Mouse (Mus musculus) lung, embryonic 15.5 days (tissue): ENCODE measurements around the gene Dennd1a. TPM values are rescaled to one million over a fixed set of nuclear protein-coding genes. Genes with fewer than 3 reads are reported as not detected.

Source experiments
- ATAC-seq: fragments of 200-750 bp; cut with Nextera tagmentation; 2 replicates; pipeline ENCODE4 v1.8.0; 2017; ENCODE audit warnings: moderate number of reproducible peaks, borderline replicate concordance; ENCODE audit not compliant: low FRiP score, low TSS enrichment; ENCODE audit errors: extremely low read depth
- H3K27ac ChIP-seq: fragments of 300-500 bp; sonication (generic); 2 replicates; pipeline ENCODE4 v1.5.1; 2015; ENCODE audit warnings: moderate library complexity, mild to moderate bottlenecking, inconsistent platforms
- H3K27me3 ChIP-seq: fragments of 300-500 bp; sonication (generic); 2 replicates; pipeline ENCODE4 v1.6.1; 2015; ENCODE audit warnings: inconsistent platforms
- H3K36me3 ChIP-seq: fragments of 300-500 bp; sonication (generic); 2 replicates; pipeline ENCODE4 v1.6.1; 2015; ENCODE audit warnings: inconsistent platforms
- H3K4me1 ChIP-seq: fragments of 300-500 bp; sonication (generic); 2 replicates; pipeline ENCODE4 v1.6.1; 2015; ENCODE audit warnings: inconsistent platforms
- H3K4me2 ChIP-seq: fragments of 300-500 bp; sonication (generic); 2 replicates; pipeline ENCODE4 v1.6.1; 2015; ENCODE audit warnings: inconsistent platforms, mild to moderate bottlenecking, moderate library complexity
- H3K4me3 ChIP-seq: fragments of 300-500 bp; sonication (generic); 2 replicates; pipeline ENCODE4 v1.5.1; 2015; ENCODE audit warnings: mild to moderate bottlenecking, inconsistent platforms
- H3K9ac ChIP-seq: fragments of 300-500 bp; sonication (generic); 2 replicates; pipeline ENCODE4 v1.6.1; 2015; ENCODE audit warnings: inconsistent platforms
- H3K9me3 ChIP-seq: fragments of 300-500 bp; sonication (generic); 2 replicates; pipeline ENCODE4 v1.6.1; 2016; ENCODE audit warnings: inconsistent platforms
- WGBS: fragments of 180-500 bp; shearing (Covaris S2); methylation state at CpG from one replicate; pipeline ENCODE4 v1.1.7; 2015; 5-methylcytosine and 5-hydroxymethylcytosine counted together
- polyA plus RNA-seq: library from polyadenylated mRNA; unstranded; fragments of >200 nt; fragmentation: Nextera tagmentation; extraction: Ambion mirVana; gene quantifications from 2 replicates; pipeline ENCODE4 v1.2.1, GENCODE M21; 2015

Dennd1a gene
- 9.9 and 12.0 TPM in 2 replicates for polyA plus RNA-seq

DNA sequence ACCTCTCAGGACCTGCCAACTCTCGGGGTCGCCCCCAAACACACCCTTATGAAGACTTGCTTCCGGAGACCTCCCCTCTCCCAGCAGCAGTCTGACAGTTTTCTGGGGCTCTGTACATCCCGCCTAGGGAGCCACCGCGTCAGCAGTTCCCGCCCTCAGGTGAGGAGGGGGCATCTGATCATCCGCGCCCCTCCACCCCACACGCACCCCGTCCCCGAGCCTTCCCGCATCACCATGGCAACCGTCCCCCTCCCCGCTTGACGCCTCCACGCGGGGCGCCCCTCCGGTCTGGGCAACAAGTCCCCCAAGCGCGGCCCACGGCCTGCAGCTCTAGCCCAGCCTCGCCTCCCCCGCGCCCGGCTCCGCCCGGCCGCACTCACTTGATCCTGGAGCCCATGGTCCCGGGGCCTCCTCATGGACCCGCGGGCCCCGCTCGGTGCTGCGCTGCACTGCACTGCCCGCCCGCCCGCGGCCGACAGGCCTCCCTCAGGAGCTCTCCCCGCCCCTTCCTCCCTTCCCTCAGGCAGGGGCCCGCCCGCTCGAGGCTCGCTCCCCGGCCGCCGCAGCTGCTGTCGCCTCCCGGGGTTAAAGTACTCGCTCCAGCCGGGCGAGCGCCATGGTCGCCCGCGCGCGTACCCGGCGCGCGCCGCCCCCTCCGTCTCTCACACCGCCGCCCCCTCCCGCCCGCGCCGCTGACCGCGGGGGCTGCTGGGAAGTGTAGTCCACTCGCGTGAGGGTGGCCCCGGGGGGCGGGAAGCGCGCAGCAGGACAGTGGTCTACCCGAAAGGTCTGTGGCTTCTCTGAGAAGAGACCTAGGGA is at the start of gene Dennd1a:
Dennd1a (minus strand) TSS at position 658 of the 819 bp plus-strand sequence.
- ATAC-seq: peak; percentile 97
- H3K4me3 ChIP-seq: peak within 1 kb of the TSS; percentile 96
- peak within 1 kb of the TSS; percentile 92 for H3K27ac ChIP-seq
- H3K9me3 ChIP-seq: no peaks in the 10 kb centered on the region
- 0 out of 2 replicates have a peak, but pooled peaks cover 2% of the 10 kb centered on the region for H3K27me3 ChIP-seq
- H3K4me1 ChIP-seq: peaks cover 11% of the 10 kb centered on the region
- H3K9ac ChIP-seq: peak within 1 kb of the TSS; percentile 90
- no peaks in the 10 kb centered on the region for H3K36me3 ChIP-seq
- under 1% methylated on average over 80 of the region's 81 CpGs for WGBS
- H3K4me2 ChIP-seq: peak within 1 kb of the TSS; percentile 68

DNA sequence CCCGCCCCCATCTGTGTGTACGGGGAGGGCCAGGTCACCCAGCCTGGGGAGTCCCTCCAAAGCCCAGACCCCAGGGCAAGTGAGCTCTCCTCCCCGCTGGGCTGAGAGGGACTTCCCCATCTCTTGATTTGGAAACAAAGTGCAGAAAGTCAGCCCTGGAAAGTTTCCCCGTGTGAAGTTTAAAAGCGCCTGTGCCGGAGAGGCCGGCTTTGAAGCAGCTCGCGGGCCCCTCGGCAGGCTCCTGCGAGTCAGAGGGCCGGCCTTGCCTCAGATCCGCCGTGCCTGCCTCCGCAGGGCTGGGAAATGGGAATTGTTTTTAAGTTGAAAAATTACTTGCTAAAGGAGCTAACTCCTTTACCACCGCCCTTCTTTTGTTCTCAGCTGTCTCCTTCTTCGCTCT is 49.4 kb upstream of the Dennd1a start:
- Histone ChIP-seq H3K4me2 (no peak overlapping the region), H3K4me3 (no peak overlapping the region)
- WGBS: 3% methylated on average over 17 of the region's 17 CpGs

DNA sequence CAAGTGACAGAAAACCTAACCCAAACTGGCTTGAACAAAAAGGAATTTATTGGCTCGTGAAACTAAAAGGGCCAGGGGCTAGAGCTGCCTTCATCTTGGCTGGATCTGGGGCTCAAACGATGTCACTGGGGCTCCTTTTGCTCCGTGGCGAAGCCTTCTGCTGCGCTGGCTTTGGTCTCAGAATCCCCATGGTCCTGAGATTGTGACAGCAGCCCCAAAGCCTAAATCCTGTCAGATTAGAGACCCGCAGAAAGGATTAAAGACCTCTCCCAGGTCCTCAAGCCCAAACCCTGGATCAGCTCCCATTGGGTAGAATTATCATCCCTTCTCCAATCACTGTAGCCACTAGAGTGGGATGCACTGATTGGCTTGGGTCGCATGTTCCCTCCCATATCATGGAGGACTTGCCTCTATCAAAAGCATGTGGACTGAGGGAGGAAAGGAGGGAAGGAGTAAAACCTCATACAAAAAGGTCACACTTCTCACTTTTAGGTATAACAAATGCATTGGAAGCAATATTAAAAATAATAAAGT is 46.5 kb upstream of the Dennd1a start:
- 35% methylated on average over 7 of the region's 7 CpGs for WGBS

More for the DNA sequence above, 49.4 kb upstream of the Dennd1a start:
- H3K9me3 ChIP-seq: no peaks in the 10 kb centered on the region
- H3K4me1 ChIP-seq: peaks cover 10% of the 10 kb centered on the region
- no peak for ATAC-seq
- H3K27ac ChIP-seq: no peak overlapping the region
- H3K36me3 ChIP-seq: no peaks in the 10 kb centered on the region
- H3K9ac ChIP-seq: no peak overlapping the region
- peaks cover 93% of the 10 kb centered on the region for H3K27me3 ChIP-seq

DNA sequence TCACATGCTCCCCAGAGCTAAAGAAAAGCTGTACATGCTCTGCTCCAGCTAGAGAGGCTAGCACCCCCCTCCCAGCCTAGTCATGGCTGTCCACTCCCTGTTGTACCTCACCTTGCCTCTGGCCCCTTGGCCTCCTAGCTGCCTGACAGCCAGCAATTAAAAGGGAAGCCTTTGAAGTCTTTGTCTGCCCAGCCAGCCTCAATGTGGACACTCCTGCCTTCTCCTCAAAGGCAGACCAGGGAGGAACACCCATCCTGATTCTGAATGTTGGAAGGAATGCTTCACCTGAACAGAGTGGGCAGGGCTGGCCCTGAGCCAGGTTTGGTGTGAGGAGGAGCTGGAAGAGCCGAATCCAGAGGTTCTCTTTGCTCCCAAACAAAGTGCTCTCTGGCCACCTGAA is 39.5 kb upstream of the Dennd1a start:
- H3K27me3 ChIP-seq: peaks cover 30% of the 10 kb centered on the region
- no peak for ATAC-seq
- no peak overlapping the region for H3K4me3 ChIP-seq
- H3K36me3 ChIP-seq: no peaks in the 10 kb centered on the region
- H3K4me1 ChIP-seq: no peaks in the 10 kb centered on the region
- H3K4me2 ChIP-seq: no peak overlapping the region
- H3K9ac ChIP-seq: no peak overlapping the region
- H3K27ac ChIP-seq: no peak overlapping the region
- no peaks in the 10 kb centered on the region for H3K9me3 ChIP-seq
- 31% methylated on average over 1 of the region's 1 CpGs for WGBS

More for the DNA sequence above, 46.5 kb upstream of the Dennd1a start:
- Histone ChIP-seq H3K36me3 (no peaks in the 10 kb centered on the region), H3K4me3 (no peak overlapping the region), H3K9ac (no peak overlapping the region), H3K4me2 (no peak overlapping the region), H3K4me1 (no peaks in the 10 kb centered on the region), H3K9me3 (no peaks in the 10 kb centered on the region), H3K27ac (no peak overlapping the region), H3K27me3 (peaks cover 71% of the 10 kb centered on the region)
- no peak for ATAC-seq

DNA sequence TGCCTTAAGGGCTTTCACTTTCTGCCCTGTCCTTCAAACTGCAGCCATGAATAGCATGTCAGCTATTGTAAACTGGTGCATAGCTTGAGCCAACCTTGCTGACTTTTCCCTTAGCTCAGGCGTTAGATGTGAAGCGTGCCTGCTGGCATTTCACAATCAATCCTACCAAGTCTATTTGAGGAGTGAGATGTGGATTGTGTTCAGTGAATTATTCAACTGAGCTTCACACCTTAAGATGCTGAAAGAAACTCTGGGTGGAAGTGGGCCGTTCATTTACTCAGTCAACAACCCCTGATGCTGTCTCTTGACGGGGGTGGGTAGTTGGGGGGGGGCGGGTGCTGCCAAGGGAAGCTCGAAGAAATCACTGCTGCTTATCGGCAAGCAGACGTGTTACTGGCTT is 36.2 kb upstream of the Dennd1a start:
- Histone ChIP-seq H3K36me3 (no peaks in the 10 kb centered on the region), H3K4me2 (no peak overlapping the region), H3K9me3 (no peaks in the 10 kb centered on the region), H3K27ac (no peak overlapping the region), H3K4me3 (no peak overlapping the region), H3K9ac (no peak overlapping the region), H3K27me3 (peaks cover 25% of the 10 kb centered on the region), H3K4me1 (no peaks in the 10 kb centered on the region)
- WGBS: 28% methylated on average over 8 of the region's 8 CpGs
- no peak for ATAC-seq

DNA sequence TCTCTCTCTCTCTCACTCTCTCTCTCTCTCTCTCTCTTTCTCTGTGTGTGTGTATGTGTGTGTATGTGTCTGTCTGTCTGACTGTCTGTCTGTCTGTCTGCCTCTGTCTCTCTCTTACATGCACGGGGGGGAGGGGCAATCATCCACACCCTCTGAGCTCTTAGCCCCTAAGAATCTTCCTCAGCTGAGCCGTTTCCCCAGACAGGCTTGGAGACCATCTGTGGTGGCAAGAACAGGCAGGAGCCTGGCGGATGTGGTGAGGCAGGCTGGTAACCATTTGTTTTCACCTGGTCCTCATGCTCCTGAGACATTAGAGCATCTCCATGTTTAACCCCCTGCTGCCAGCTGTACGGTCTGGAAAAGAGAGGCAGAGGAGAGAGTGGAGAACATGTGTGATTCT is 33.7 kb upstream of the Dennd1a start:
- H3K4me3 ChIP-seq: no peak overlapping the region
- no peak overlapping the region for H3K27ac ChIP-seq
- no peak overlapping the region for H3K9ac ChIP-seq
- 50% methylated on average over 4 of the region's 4 CpGs for WGBS
- no peak overlapping the region for H3K4me2 ChIP-seq
- no peaks in the 10 kb centered on the region for H3K36me3 ChIP-seq
- H3K9me3 ChIP-seq: no peaks in the 10 kb centered on the region
- no peaks in the 10 kb centered on the region for H3K4me1 ChIP-seq
- H3K27me3 ChIP-seq: peaks cover 30% of the 10 kb centered on the region
- ATAC-seq: no peak

DNA sequence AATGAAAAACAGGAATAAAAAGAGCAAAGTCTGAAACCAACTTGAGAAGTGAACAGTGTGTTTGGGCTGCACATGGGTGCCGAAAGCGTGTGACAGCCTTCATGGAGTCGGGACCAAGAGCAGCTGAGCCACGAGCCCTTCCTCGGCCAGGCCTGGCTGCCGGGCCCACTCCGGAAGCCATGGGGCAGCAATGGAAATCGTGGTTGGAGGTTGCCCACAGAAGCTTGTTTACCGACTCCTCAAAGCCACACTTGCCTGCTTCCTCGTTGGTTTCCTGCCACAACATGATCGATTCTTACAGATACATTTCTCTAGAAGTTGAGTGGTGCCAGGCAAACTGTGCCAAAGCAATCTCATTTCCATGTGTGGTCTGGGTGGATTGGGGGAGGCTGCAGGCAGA is 31.9 kb upstream of the Dennd1a start:
- Histone ChIP-seq H3K9me3 (no peaks in the 10 kb centered on the region), H3K4me2 (no peak overlapping the region), H3K27ac (no peak overlapping the region), H3K9ac (no peak overlapping the region), H3K36me3 (no peaks in the 10 kb centered on the region), H3K4me3 (no peak overlapping the region), H3K27me3 (peaks cover 35% of the 10 kb centered on the region; the same call in 1 of the 2 replicates), H3K4me1 (no peaks in the 10 kb centered on the region)
- ATAC-seq: no peak
- 76% methylated on average over 11 of the region's 11 CpGs for WGBS

DNA sequence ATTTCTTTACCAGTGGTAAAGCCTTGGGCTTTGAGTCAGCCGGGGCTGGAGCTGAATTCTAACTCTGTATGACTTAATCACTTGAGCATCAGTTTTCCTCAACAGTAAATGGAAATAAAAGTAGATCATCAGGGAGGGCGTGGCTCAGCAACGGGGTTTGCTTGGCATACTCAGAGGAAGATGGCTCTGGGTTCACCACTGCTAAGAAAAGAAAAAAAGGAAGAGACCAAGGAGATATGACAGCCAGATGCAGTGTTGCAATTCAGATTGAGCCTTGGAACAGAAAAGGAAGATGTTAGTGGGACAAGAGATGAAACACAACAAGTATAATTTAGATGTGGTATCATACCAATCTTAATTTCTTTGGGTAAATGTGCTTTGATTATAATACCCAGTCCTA is 26.2 kb upstream of the Dennd1a start:
- ATAC-seq: no peak
- WGBS: 42% methylated on average over 3 of the region's 3 CpGs
- H3K27ac ChIP-seq: no peak overlapping the region
- H3K9ac ChIP-seq: no peak overlapping the region
- H3K36me3 ChIP-seq: no peaks in the 10 kb centered on the region
- H3K27me3 ChIP-seq: peaks cover 19% of the 10 kb centered on the region
- no peak overlapping the region for H3K4me3 ChIP-seq
- no peak overlapping the region for H3K4me2 ChIP-seq
- no peaks in the 10 kb centered on the region for H3K9me3 ChIP-seq
- H3K4me1 ChIP-seq: no peaks in the 10 kb centered on the region

DNA sequence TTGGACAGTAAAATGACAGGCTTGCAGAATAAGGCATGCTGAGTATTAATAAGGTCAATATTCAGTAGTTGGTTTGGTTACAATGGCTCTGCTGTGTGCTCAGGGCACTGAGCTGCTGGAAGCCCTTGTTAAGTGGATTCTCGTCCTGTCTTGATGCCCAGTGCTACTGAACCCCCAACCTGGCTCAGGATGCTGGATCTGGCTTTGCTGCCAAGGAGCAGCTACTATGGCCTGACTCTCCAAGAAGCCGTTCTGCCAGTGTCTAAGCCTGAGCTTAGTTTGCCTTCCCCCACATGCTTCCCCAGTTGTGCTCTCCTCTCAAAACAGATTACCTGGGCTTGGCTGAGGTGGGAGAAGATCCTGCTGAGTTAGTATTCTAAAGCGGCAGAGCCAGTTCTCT is 25.7 kb upstream of the Dennd1a start:
- Histone ChIP-seq H3K9me3 (no peaks in the 10 kb centered on the region), H3K4me1 (no peaks in the 10 kb centered on the region), H3K27ac (no peak overlapping the region), H3K9ac (no peak overlapping the region), H3K4me2 (no peak overlapping the region), H3K36me3 (no peaks in the 10 kb centered on the region), H3K4me3 (no peak overlapping the region), H3K27me3 (peaks cover 19% of the 10 kb centered on the region)
- WGBS: 33% methylated on average over 3 of the region's 3 CpGs
- ATAC-seq: no peak

DNA sequence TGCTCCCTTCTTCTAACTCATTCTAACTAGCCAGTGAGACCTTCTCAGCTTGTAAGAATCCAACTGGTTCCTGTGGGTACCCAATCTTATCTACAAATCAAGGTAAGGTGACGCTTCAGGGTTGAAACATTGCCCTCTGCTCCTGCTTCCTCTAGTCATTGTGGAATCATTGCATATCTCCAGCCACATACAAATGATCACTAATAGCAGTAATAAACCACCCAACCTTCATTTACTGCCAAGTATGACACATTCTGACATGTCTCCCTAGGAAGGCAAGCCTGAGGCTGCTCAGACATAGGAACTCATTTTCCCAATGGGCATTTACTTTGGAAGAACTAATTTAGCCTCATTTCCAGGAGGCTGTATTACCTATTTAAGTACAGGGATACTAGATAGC is 18.0 kb upstream of the Dennd1a start:
- 88% methylated on average over 1 of the region's 1 CpGs for WGBS
- ATAC-seq: no peak
- H3K9ac ChIP-seq: no peak overlapping the region

DNA sequence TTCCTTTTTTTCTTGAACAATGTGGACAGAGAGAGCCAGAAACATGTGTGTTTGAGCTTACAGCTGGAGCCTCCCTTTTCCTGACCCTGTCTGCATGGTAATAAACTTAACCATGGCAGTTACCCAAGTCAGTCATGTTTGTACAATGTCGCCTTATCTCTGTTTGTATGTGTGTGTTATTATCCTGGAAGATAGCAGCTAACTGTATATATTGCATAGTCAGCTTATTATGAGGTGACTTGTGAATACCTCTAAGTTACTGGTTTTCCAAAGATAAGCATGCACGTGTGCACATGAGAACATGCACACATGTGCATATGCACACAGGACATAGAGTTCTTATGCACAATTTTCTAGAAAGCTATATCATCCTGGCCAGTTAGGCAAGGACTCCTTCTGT is 13.8 kb upstream of the Dennd1a start:
- Histone ChIP-seq H3K9ac (no peak overlapping the region), H3K4me3 (no peak overlapping the region), H3K36me3 (no peaks in the 10 kb centered on the region), H3K27ac (no peak overlapping the region), H3K27me3 (peaks cover 9% of the 10 kb centered on the region; the same call in 1 of the 2 replicates), H3K9me3 (no peaks in the 10 kb centered on the region), H3K4me2 (no peak overlapping the region), H3K4me1 (peaks cover 10% of the 10 kb centered on the region)
- ATAC-seq: no peak
- whole genome bisulfite sequencing: 29% methylated on average over 2 of the region's 2 CpGs

More for the DNA sequence above, 18.0 kb upstream of the Dennd1a start:
- Histone ChIP-seq H3K4me2 (no peak overlapping the region), H3K36me3 (no peaks in the 10 kb centered on the region), H3K27me3 (peaks cover 9% of the 10 kb centered on the region; the same call in 1 of the 2 replicates), H3K4me3 (no peak overlapping the region), H3K27ac (no peak overlapping the region), H3K4me1 (peaks cover 10% of the 10 kb centered on the region), H3K9me3 (no peaks in the 10 kb centered on the region)

DNA sequence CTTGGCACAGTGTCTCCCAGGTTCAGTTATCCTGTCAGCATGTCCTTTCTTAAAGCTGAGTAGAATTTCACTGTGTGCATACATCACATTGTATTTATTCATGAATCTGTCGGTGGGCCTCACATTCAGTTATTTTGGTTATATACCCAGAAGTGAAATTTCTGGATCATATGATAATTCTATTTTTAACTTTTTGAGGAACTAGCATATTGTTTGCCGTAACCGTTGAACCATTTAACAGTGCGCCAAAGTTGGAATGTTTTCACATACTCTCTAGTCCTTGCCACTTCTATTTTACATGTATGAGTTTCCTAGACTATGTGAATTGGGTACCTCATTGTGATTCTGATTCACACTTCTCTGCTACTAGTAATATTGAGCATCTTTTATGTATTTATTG is 8.7 kb upstream of the Dennd1a start:
- Histone ChIP-seq H3K27me3 (0 out of 2 replicates have a peak, but pooled peaks cover 5% of the 10 kb centered on the region), H3K4me1 (no peaks in the 10 kb centered on the region), H3K36me3 (no peaks in the 10 kb centered on the region), H3K9ac (no peak overlapping the region), H3K4me2 (no peak overlapping the region), H3K4me3 (no peak overlapping the region), H3K27ac (no peak overlapping the region), H3K9me3 (no peaks in the 10 kb centered on the region)
- 80% methylated on average over 4 of the region's 4 CpGs for WGBS
- no peak for ATAC-seq
